Mouse (Mus musculus): ENCODE results near the gene Cyp2t4. TPM values are rescaled to one million over a fixed set of nuclear protein-coding genes. Genes with fewer than 3 reads are reported as not detected.

Gene Cyp2t4
- polyA plus RNA-seq (2015; fragmentation: Nextera tagmentation; extraction: Ambion mirVana) = 0.10 and 0.36 TPM in 2 replicates

GRCm38 (mm10) chr7:27153205-27153764 lies at the start of gene Cyp2t4:
Gene Cyp2t4, plus strand, starts transcription at chr7:27153714.
- Histone ChIP-seq H3K9me3 (replicated peaks) (no peaks in the 10 kb centered on the region), H3K4me3 (replicated peaks) (no peak within 1 kb of the TSS), H3K36me3 (peaks cover 11% of the 10 kb centered on the region), H3K9ac (replicated peaks) (no peak within 1 kb of the TSS), H3K27me3 (replicated peaks) (no peaks in the 10 kb centered on the region), H3K27ac (replicated peaks) (no peak within 1 kb of the TSS), H3K4me2 (no peak within 1 kb of the TSS), H3K4me1 (no peaks in the 10 kb centered on the region)
- ATAC-seq (ENCODE audit: low FRiP score) = no peak
- 83% methylated on average over 10 of the region's 10 CpGs for WGBS

GRCm38 (mm10) chr7:27104882-27105281 lies 48.6 kb upstream of the Cyp2t4 start:
- no peak overlapping the region for H3K9ac ChIP-seq (replicated peaks)
- H3K27ac ChIP-seq (replicated peaks) = no peak overlapping the region
- no peak for ATAC-seq (ENCODE audit: low FRiP score)
- H3K4me3 ChIP-seq (replicated peaks) = no peak overlapping the region
- no peaks in the 10 kb centered on the region for H3K27me3 ChIP-seq (replicated peaks)
- H3K9me3 ChIP-seq (replicated peaks) = no peaks in the 10 kb centered on the region
- H3K4me2 ChIP-seq = no peak overlapping the region
- no peaks in the 10 kb centered on the region for H3K36me3 ChIP-seq
- 80% methylated on average over 5 of the region's 5 CpGs for WGBS
- H3K4me1 ChIP-seq = no peaks in the 10 kb centered on the region

- no peak overlapping the region for H3K9ac ChIP-seq (replicated peaks)
- no peak for ATAC-seq (ENCODE audit: low FRiP score)
- H3K36me3 ChIP-seq = no peaks in the 10 kb centered on the region
- H3K27ac ChIP-seq (replicated peaks) = no peak overlapping the region
- H3K9me3 ChIP-seq (replicated peaks) = no peaks in the 10 kb centered on the region
- H3K4me3 ChIP-seq (replicated peaks) = no peak overlapping the region
- H3K27me3 ChIP-seq (replicated peaks) = no peaks in the 10 kb centered on the region
- no peaks in the 10 kb centered on the region for H3K4me1 ChIP-seq
- H3K4me2 ChIP-seq = no peak overlapping the region
These were observed 43.2 kb upstream of the Cyp2t4 start for GRCm38 (mm10) chr7:27110327-27110726.

GRCm38 (mm10) chr7:27111038-27111437 lies 42.5 kb upstream of the Cyp2t4 start:
- WGBS = 89% methylated on average over 1 of the region's 1 CpGs
- no peak for ATAC-seq (ENCODE audit: low FRiP score)
- H3K36me3 ChIP-seq = no peaks in the 10 kb centered on the region
- H3K27ac ChIP-seq (replicated peaks) = no peak overlapping the region
- no peak overlapping the region for H3K9ac ChIP-seq (replicated peaks)
- H3K4me3 ChIP-seq (replicated peaks) = no peak overlapping the region
- H3K27me3 ChIP-seq (replicated peaks) = no peaks in the 10 kb centered on the region
- no peak overlapping the region for H3K4me2 ChIP-seq
- no peaks in the 10 kb centered on the region for H3K9me3 ChIP-seq (replicated peaks)
- H3K4me1 ChIP-seq = no peaks in the 10 kb centered on the region

GRCm38 (mm10) chr7:27111987-27112386 lies 41.5 kb upstream of the Cyp2t4 start:
- H3K9ac ChIP-seq (replicated peaks) = no peak overlapping the region
- no peak overlapping the region for H3K27ac ChIP-seq (replicated peaks)
- H3K4me3 ChIP-seq (replicated peaks) = no peak overlapping the region
- no peaks in the 10 kb centered on the region for H3K4me1 ChIP-seq
- H3K9me3 ChIP-seq (replicated peaks) = no peaks in the 10 kb centered on the region
- H3K27me3 ChIP-seq (replicated peaks) = no peaks in the 10 kb centered on the region
- no peaks in the 10 kb centered on the region for H3K36me3 ChIP-seq
- no peak overlapping the region for H3K4me2 ChIP-seq
- no peak for ATAC-seq (ENCODE audit: low FRiP score)
- 76% methylated on average over 3 of the region's 3 CpGs for WGBS

GRCm38 (mm10) chr7:27118033-27118511 lies 35.4 kb upstream of the Cyp2t4 start:
- WGBS = 70% methylated on average over 4 of the region's 4 CpGs
- H3K27me3 ChIP-seq (replicated peaks) = no peaks in the 10 kb centered on the region
- no peak overlapping the region for H3K4me2 ChIP-seq
- no peaks in the 10 kb centered on the region for H3K4me1 ChIP-seq
- no peak overlapping the region for H3K4me3 ChIP-seq (replicated peaks)
- no peaks in the 10 kb centered on the region for H3K36me3 ChIP-seq
- H3K9me3 ChIP-seq (replicated peaks) = no peaks in the 10 kb centered on the region
- no peak overlapping the region for H3K9ac ChIP-seq (replicated peaks)
- H3K27ac ChIP-seq (replicated peaks) = no peak overlapping the region
- ATAC-seq (ENCODE audit: low FRiP score) = no peak

GRCm38 (mm10) chr7:27119676-27120075 lies 33.8 kb upstream of the Cyp2t4 start, which contains the start of gene Cyp2f2:
Gene Cyp2f2, plus strand, starts transcription at chr7:27119909.
- H3K4me1 ChIP-seq = no peaks in the 10 kb centered on the region
- H3K27ac ChIP-seq (replicated peaks) = no peak within 1 kb of the TSS
- no peaks in the 10 kb centered on the region for H3K9me3 ChIP-seq (replicated peaks)
- no peaks in the 10 kb centered on the region for H3K36me3 ChIP-seq
- H3K9ac ChIP-seq (replicated peaks) = no peak within 1 kb of the TSS
- ATAC-seq (ENCODE audit: low FRiP score) = no peak
- no peak within 1 kb of the TSS for H3K4me2 ChIP-seq
- H3K27me3 ChIP-seq (replicated peaks) = no peaks in the 10 kb centered on the region
- H3K4me3 ChIP-seq (replicated peaks) = no peak within 1 kb of the TSS

- Histone ChIP-seq H3K27me3 (replicated peaks) (no peaks in the 10 kb centered on the region), H3K9me3 (replicated peaks) (no peaks in the 10 kb centered on the region), H3K9ac (replicated peaks) (no peak overlapping the region), H3K4me1 (no peaks in the 10 kb centered on the region), H3K27ac (replicated peaks) (no peak overlapping the region), H3K36me3 (no peaks in the 10 kb centered on the region), H3K4me3 (replicated peaks) (no peak overlapping the region), H3K4me2 (no peak overlapping the region)
- 82% methylated on average over 5 of the region's 5 CpGs for WGBS
- no peak for ATAC-seq (ENCODE audit: low FRiP score)
These were observed 29.1 kb upstream of the Cyp2t4 start for GRCm38 (mm10) chr7:27124305-27124832.

- no peak for ATAC-seq (ENCODE audit: low FRiP score)
- Histone ChIP-seq H3K27ac (replicated peaks) (no peak overlapping the region), H3K9me3 (replicated peaks) (no peaks in the 10 kb centered on the region), H3K36me3 (no peaks in the 10 kb centered on the region), H3K9ac (replicated peaks) (no peak overlapping the region), H3K4me2 (no peak overlapping the region), H3K4me1 (no peaks in the 10 kb centered on the region), H3K4me3 (replicated peaks) (no peak overlapping the region), H3K27me3 (replicated peaks) (no peaks in the 10 kb centered on the region)
- 87% methylated on average over 4 of the region's 4 CpGs for WGBS
These were observed 28.5 kb upstream of the Cyp2t4 start for GRCm38 (mm10) chr7:27124969-27125368.

GRCm38 (mm10) chr7:27128162-27128561 lies 25.4 kb upstream of the Cyp2t4 start:
- Histone ChIP-seq H3K4me2 (no peak overlapping the region), H3K27me3 (replicated peaks) (no peaks in the 10 kb centered on the region), H3K27ac (replicated peaks) (no peak overlapping the region), H3K9ac (replicated peaks) (no peak overlapping the region), H3K4me1 (no peaks in the 10 kb centered on the region), H3K4me3 (replicated peaks) (no peak overlapping the region), H3K36me3 (no peaks in the 10 kb centered on the region), H3K9me3 (replicated peaks) (no peaks in the 10 kb centered on the region)
- no peak for ATAC-seq (ENCODE audit: low FRiP score)
- WGBS = 62% methylated on average over 3 of the region's 3 CpGs

GRCm38 (mm10) chr7:27128946-27129345 lies 24.6 kb upstream of the Cyp2t4 start:
- WGBS = 92% methylated on average over 13 of the region's 13 CpGs
- no peak overlapping the region for H3K4me3 ChIP-seq (replicated peaks)
- no peak overlapping the region for H3K4me2 ChIP-seq
- no peaks in the 10 kb centered on the region for H3K36me3 ChIP-seq
- no peaks in the 10 kb centered on the region for H3K27me3 ChIP-seq (replicated peaks)
- H3K9ac ChIP-seq (replicated peaks) = no peak overlapping the region
- no peak overlapping the region for H3K27ac ChIP-seq (replicated peaks)
- no peaks in the 10 kb centered on the region for H3K9me3 ChIP-seq (replicated peaks)
- H3K4me1 ChIP-seq = no peaks in the 10 kb centered on the region
- ATAC-seq (ENCODE audit: low FRiP score) = no peak

- H3K36me3 ChIP-seq = no peaks in the 10 kb centered on the region
- H3K4me2 ChIP-seq = no peak overlapping the region
- H3K9me3 ChIP-seq (replicated peaks) = no peaks in the 10 kb centered on the region
- H3K4me1 ChIP-seq = no peaks in the 10 kb centered on the region
- H3K4me3 ChIP-seq (replicated peaks) = no peak overlapping the region
- H3K27ac ChIP-seq (replicated peaks) = no peak overlapping the region
- 91% methylated on average over 12 of the region's 12 CpGs for WGBS
- H3K27me3 ChIP-seq (replicated peaks) = no peaks in the 10 kb centered on the region
- ATAC-seq (ENCODE audit: low FRiP score) = no peak
- H3K9ac ChIP-seq (replicated peaks) = no peak overlapping the region
These were observed 23.7 kb upstream of the Cyp2t4 start for GRCm38 (mm10) chr7:27129811-27130210.

Data from neural tube, embryonic 15.5 days (tissue).